Mouse (Mus musculus) ES-Bruce4 (cell line): Measurements from ENCODE around the gene Dok3. TPM values are rescaled to one million over a fixed set of nuclear protein-coding genes. Genes with fewer than 3 reads are reported as not detected.

Source experiments
- H3K27ac ChIP-seq: 2 replicates; pipeline ENCODE4 v1.5.1; 2012; ENCODE audit warnings: low read length, inconsistent platforms; ENCODE audit not compliant: insufficient read depth
- H3K27me3 ChIP-seq: 2 replicates; pipeline ENCODE4 v1.6.1; 2012; ENCODE audit warnings: mild to moderate bottlenecking, low read length, inconsistent platforms; ENCODE audit not compliant: control insufficient read depth, poor library complexity, insufficient read depth, severe bottlenecking
- H3K36me3 ChIP-seq: 2 replicates; pipeline ENCODE4 v1.6.1; 2012; ENCODE audit warnings: inconsistent platforms, mild to moderate bottlenecking, low read length, moderate library complexity; ENCODE audit not compliant: control insufficient read depth, poor library complexity, insufficient read depth, severe bottlenecking
- H3K4me1 ChIP-seq: one replicate; pipeline ENCODE4 v1.8.1; 2011; ENCODE audit warnings: low read length; ENCODE audit not compliant: control insufficient read depth, insufficient read depth
- H3K4me3 ChIP-seq: 2 replicates; pipeline ENCODE4 v1.5.1; 2011; ENCODE audit warnings: low read depth, mild to moderate bottlenecking, low read length
- H3K9ac ChIP-seq: 2 replicates; pipeline ENCODE4 v1.6.1; 2012; ENCODE audit warnings: low read depth, mild to moderate bottlenecking, inconsistent platforms; ENCODE audit not compliant: poor library complexity, severe bottlenecking
- H3K9me3 ChIP-seq: replicated peaks from 2 replicates; pipeline ENCODE4 v1.6.1; 2012; ENCODE audit warnings: mild to moderate bottlenecking, low read length, inconsistent platforms; ENCODE audit not compliant: control insufficient read depth, poor library complexity, insufficient read depth, severe bottlenecking
- CTCF ChIP-seq: IDR thresholded peaks from one replicate; pipeline ENCODE4 v1.8.1; 2011; ENCODE audit warnings: low read depth, low read length
- EP300 ChIP-seq: IDR thresholded peaks from 2 replicates; pipeline ENCODE4 v1.6.1; 2011; ENCODE audit warnings: low read depth, low read length; ENCODE audit not compliant: insufficient read depth
- POLR2A ChIP-seq: IDR thresholded peaks from one replicate; pipeline ENCODE4 v1.8.1; 2011; ENCODE audit warnings: low read length; ENCODE audit not compliant: insufficient read depth
- polyA plus RNA-seq: library from polyadenylated mRNA; stranded (reverse); fragments of >200 nt; gene quantifications from 2 replicates; pipeline ENCODE4 v1.2.4, GENCODE M21; 2011; ENCODE audit warnings: low read depth; ENCODE audit not compliant: missing spikeins, insufficient read depth, insufficient read length

Dok3 gene
- polyA plus RNA-seq, 1 experiment: 0.39 TPM

DNA sequence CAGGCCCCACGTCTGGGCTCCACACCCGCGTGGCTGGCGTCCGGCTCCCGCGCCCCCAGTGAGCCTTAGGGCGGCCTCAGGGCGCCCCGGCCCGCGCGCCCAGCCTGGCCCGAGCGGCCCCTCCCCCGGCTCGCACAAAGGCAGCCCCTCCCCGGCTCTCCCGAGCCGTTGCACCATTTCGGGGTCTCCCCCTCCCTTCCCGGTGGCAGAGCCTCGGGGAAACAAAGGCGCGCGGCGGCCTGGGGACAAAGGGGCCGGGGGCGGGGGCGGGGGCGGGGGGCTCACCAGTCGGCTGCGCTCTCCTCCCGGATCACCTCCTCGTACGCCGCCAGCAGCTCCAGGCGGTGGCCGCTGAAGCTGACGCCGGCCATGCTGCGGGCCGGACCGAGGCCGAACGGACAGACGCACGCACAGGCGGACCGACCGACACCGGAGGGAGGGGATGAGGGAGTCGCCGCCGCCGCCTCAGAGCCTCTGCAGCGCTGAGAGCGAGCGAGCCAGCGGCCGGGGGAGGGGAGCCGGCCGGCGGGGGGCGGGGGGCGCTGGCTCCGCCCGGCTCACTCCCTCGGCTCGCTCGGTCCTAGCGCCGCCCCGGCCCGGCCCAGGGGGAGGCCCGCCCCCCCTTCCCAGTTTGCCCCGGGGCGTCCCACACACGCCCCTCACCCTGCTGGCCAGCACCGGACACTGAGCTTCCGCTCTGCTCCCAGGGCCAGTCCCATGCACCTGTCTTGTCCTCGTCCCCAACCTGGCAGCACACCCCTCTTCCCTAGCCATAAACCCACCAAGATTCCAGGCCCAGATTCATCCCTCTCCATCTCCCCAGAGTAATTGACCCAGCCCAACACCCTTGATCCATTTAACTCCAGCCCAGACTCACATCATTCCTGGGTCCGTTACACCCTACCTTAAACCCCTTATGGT lies 41.3 kb downstream of the Dok3 start, which contains the start of gene Dbn1:
Gene Dbn1, minus strand, starts transcription at position 534 of the 921 bp plus-strand sequence.
- TF ChIP-seq CTCF (no peak), POLR2A (no peak), EP300 (0 out of 2 replicates have a peak, but pooled peaks have one; percentile 29)
- H3K4me3 ChIP-seq: peak within 1 kb of the TSS; percentile 42
- no peaks in the 10 kb centered on the region for H3K36me3 ChIP-seq
- H3K4me1 ChIP-seq: no peaks in the 10 kb centered on the region
- no peak within 1 kb of the TSS for H3K27ac ChIP-seq
- H3K9me3 ChIP-seq: no peaks in the 10 kb centered on the region
- H3K9ac ChIP-seq: peak within 1 kb of the TSS; percentile 65
- no peaks in the 10 kb centered on the region for H3K27me3 ChIP-seq

DNA sequence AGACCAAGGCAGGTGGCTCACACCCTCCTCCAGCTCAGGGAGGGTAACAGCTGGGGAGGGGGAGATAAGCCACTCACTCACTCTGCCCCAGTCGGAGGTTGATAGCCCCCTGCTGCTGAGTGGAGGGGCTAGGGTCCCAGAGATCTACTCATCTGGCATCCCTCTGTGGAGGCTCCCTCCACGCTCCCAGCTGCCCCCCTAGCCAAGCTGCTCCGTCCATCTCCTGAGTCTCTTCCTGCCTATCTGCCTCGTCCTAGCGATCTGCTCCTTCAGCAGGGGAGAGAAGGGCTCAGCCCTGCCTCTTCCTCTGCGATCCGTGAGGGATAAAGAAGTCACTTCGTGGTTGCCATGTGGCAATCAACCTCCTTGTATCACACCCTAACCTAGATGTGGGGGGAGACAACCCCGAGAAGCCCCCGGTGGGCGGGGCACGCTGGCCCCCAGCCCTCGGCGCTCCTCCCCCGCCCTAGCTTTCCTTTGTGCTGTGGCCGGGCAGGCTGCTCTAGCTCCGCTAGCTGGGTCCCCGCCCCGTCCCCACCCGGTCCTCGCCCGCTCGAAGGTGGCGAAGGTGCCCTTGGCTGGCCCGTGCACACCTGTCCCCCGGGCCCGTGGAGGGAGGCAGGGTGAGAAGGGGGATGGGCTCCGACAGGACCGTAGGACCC lies 42.0 kb downstream of the Dok3 start:
- Histone ChIP-seq H3K27ac (no peak overlapping the region), H3K4me1 (no peaks in the 10 kb centered on the region), H3K9me3 (no peaks in the 10 kb centered on the region), H3K4me3 (peak overlapping the region; percentile 42), H3K36me3 (no peaks in the 10 kb centered on the region), H3K27me3 (no peaks in the 10 kb centered on the region), H3K9ac (peak overlapping the region; percentile 65)
- TF ChIP-seq EP300: no peak
- TF ChIP-seq POLR2A: no peak
- no peak for TF ChIP-seq CTCF

DNA sequence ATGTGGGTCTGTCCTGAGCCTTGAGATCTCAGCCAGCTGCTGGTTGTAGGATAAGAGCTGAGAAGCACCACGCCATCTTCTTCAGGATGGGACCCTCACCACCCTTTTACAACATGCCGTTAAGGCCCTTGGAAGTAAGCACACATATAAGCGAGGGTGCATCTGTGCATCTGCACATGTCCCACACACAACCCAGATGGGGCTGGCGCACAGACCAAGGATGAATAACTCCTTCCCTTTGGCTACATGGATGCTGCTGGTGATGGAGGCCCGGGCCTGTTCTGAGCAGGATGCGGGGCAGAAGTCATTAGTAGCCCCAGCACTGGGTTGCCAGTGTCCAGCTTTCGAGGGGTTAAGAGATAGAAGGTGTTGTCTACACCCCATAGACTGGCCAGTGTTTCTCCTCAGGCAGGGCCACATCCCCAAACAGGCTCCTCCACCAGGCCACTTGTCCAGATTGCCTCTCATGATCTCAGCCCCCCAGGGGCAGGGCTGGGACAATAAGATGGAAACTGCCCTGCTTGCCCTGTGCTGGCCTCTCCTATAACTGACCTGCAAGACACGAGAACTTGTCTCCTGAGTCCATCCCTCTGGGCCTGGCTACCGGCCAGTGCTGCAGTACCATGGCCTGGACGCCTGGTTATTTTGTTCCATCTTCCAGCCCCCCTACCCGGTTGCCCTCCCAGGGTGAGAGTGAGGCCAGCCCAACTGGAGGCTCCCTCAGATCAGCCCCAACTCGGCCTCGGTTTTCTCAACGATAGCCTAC lies 42.9 kb downstream of the Dok3 start:
- H3K36me3 ChIP-seq: no peaks in the 10 kb centered on the region
- H3K9ac ChIP-seq: peak overlapping the region; percentile 65; the same call in 1 of the 2 replicates
- no peak overlapping the region for H3K4me3 ChIP-seq
- no peaks in the 10 kb centered on the region for H3K4me1 ChIP-seq
- H3K27me3 ChIP-seq: no peaks in the 10 kb centered on the region
- H3K9me3 ChIP-seq: no peaks in the 10 kb centered on the region
- no peak overlapping the region for H3K27ac ChIP-seq
- no peak for TF ChIP-seq POLR2A
- no peak for TF ChIP-seq EP300
- no peak for TF ChIP-seq CTCF

DNA sequence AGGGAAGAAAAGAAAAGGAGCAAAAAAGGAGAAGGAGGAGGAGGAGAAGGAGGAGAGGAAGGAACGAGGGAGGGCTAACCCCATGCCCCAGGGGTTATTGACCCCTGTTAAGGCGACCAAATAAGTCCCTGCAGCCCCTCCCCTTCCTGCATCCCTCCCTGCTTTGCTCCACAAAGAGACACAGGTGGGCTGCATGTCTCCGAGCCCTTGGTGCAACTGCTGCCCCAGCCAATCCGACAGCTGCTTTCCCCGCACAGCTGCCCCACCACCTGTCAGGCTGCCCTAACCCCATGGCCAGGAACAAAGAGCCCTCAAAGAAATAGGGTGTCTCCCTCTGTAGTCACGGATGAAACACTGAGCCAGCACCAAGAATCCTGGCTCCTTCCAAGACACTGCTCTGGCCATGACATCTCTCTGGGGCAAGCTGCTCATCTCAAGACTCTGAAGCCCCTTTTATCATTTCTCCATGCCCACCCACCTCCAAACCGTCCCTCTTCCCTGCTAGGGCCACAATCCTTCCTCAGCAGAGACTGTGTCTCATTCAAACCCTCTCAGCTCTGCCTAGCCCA lies 44.5 kb downstream of the Dok3 start:
- no peak for TF ChIP-seq POLR2A
- no peak for TF ChIP-seq EP300
- no peak for TF ChIP-seq CTCF
- Histone ChIP-seq H3K4me3 (no peak overlapping the region), H3K27ac (no peak overlapping the region), H3K4me1 (no peaks in the 10 kb centered on the region), H3K27me3 (no peaks in the 10 kb centered on the region), H3K36me3 (no peaks in the 10 kb centered on the region), H3K9ac (no peak overlapping the region), H3K9me3 (no peaks in the 10 kb centered on the region)

DNA sequence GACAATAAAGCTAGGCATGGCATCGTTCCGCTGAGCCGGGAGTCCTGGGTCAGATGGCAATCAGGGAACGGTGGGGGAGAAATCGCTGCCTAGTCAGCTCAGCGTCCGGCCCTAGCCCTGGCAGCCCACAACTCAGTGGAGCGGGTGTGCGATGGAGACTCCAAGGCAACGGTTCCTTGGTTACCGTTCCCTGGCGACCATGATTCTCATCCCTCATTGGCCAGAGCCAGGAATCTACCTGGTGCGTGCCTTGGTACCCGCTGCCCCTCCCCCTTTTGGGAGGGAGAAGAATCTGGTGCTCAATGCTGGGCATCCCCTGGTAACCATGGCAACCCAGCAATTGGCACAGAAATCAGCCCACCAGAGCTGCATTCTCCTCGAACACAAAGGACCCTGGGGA lies 45.5 kb downstream of the Dok3 start:
- H3K4me1 ChIP-seq: no peaks in the 10 kb centered on the region
- H3K4me3 ChIP-seq: no peak overlapping the region
- TF ChIP-seq EP300 (no peak), CTCF (no peak), POLR2A (no peak)
- H3K27ac ChIP-seq: no peak overlapping the region
- H3K9me3 ChIP-seq: no peaks in the 10 kb centered on the region
- H3K36me3 ChIP-seq: no peaks in the 10 kb centered on the region
- H3K9ac ChIP-seq: no peak overlapping the region
- no peaks in the 10 kb centered on the region for H3K27me3 ChIP-seq
